Mouse (Mus musculus) left cerebral cortex, postnatal 4 days (tissue): Measurements from ENCODE around the gene Stx8. TPM values are rescaled to one million over a fixed set of nuclear protein-coding genes. Genes with fewer than 3 reads are reported as not detected.

Source experiments
- DNase-seq: peaks from one replicate; pipeline ENCODE4 v3.0.0-alpha.2; 2022
- intact Hi-C: fragments of 180-260 bp; cut with DNase I; formaldehyde crosslinking; loops from one replicate; pipeline ENCODE4 v1.15.1; 2025
- total RNA-seq, 2 experiments: library from RNA; stranded (reverse); gene quantifications; 2 replicates each; pipeline ENCODE4 v1.2.3; 2021

The Stx8 gene
- total RNA-seq, 2 experiments from 2014 or later: 26.7 to 30.1 TPM

DNA sequence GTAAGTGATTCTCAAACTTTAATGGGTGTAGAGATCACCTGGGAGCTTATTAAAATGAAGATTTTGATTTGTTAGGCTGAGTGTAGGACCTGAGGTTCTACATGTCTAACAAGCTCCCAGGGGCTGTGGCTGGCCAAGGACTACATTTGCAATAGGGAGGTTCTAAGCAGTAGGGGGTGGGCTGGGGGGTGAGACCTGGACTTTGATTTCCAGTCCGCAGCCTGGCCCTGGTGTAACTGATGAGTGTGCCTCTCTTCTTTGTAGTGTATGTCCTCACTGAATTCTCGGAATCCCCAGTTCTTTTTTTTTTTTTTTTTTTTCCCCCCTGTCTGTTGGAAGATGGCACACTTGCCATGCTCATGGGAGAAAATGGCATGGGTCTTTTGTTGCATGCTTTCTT, 109.3 kb downstream of the Stx8 start:
- DNase-seq: no peak
- intact Hi-C loops: no loop called here

DNA sequence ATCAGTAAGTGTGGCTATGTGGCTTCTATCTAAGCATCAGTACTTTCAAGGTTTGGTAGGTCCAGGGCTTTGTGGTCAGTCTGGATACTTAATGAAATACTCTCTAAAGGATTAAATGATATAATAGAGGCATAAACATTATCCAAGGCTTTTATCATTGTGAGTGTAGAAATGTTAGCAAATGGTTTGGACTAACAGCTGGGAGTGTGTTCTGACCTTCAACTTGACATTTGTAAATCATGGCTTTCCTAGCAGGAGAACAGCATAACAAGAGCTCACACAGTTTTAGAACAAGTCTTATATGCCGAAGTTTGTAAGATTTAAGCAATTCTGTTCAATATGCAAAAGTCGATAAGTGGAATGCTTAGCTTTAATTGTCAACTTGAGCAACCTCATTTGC, 113.8 kb downstream of the Stx8 start:
- DNase-seq: no peak
- intact Hi-C loops: no loop called here

DNA sequence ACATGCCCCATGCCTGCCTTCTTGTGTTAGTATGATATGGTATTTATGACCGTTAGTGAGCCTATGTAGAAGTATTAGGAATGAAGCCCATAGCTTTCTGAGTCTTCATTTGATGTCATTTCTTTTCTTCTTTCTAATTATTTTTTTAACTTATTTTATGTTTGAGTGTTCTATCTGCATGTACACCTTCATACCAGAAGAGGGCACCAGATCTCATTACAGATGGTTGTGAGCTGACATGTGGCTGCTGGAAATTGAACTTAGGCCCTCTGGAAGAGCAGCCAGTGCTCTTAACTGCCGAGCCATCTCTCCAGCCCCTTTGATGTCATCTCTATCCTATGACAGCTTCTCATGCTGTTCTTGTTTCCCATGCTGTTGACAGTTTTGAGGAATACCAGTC, 115.0 kb downstream of the Stx8 start:
- intact Hi-C loops: no loop called here
- no peak for DNase-seq

DNA sequence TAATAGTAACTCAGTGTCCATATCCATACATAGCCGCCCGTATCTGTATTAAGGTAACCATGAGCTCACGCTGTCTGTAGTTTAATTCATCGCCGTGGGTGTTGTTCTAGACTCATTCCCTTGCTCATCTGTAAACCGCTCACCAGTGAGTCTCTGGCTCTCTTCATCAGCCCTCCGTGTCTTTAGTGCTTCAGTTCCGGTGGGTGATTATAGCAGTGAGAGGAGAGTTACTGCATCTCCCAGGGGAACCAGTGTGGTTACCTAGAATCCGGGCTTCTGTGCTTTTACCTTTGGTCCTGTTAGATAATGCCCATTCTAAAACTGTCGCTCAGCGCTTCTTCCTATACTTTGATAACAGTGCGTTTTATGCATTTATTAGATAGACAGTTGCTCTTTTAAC, 116.8 kb downstream of the Stx8 start:
- intact Hi-C loops: no loop called here
- no peak for DNase-seq

DNA sequence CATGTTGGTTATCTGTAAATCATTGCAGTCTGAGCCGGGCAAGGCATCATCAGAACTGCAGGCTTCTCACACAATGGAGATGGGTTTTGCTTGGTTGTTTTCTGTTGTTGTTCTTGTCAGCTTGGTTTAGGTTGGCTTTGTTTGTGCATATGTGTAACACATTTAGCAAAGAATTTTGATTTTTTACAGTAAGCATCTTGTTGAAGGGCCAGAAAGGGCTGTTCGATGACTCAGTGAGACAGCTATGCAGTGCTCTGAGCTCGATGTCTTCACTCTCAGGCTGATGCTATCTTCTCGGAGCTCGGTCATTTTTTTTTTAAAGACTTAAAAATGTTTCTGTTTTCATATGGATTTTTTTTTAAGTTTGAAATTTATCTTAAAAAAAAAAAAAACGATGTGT, 117.6 kb downstream of the Stx8 start:
- DNase-seq: no peak

DNA sequence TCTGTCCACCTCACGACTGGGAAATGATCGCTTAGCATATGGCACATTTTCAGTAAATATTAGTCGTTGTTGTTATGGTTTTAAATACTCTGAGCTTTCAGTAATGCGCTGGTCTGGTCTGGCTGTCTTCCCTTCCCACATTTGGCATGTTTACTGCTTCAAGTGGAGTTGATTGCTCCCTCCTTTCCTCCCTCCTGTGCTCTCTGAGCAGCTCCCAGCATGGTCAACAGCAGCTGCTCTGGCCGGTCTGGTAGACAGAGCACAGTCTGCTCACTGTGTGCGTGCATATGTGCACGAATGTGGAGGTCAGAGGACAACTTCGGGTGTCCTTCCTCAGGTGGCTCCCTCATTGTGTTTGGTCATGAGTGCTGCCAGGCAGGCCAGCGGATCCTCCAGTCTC, 120.2 kb downstream of the Stx8 start:
- intact Hi-C loops: no loop called here

More for the DNA sequence above, 117.6 kb downstream of the Stx8 start:
- intact Hi-C loops: no loop called here

DNA sequence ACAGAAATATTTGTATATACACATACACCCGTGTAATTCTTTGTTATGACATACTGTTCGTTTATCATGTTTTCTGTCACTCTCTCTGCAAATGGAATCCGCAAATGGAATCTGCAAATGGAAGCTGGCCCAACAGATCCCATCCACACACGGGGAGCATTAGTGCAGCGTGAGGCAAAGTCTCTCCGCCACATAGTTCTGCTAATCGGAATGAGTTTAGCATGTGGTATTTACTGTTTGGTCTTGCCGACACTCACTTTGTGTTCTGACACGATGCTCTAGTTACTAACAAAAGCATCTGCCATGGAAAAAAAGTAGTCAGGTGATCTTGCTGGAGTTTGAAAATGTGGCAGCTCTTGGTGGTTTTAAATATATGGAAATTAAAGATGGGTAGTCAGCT, 123.4 kb downstream of the Stx8 start:
- DNase-seq: no peak
- intact Hi-C loops: no loop called here

More for the DNA sequence above, 120.2 kb downstream of the Stx8 start:
- peak; percentile 17 for DNase-seq

DNA sequence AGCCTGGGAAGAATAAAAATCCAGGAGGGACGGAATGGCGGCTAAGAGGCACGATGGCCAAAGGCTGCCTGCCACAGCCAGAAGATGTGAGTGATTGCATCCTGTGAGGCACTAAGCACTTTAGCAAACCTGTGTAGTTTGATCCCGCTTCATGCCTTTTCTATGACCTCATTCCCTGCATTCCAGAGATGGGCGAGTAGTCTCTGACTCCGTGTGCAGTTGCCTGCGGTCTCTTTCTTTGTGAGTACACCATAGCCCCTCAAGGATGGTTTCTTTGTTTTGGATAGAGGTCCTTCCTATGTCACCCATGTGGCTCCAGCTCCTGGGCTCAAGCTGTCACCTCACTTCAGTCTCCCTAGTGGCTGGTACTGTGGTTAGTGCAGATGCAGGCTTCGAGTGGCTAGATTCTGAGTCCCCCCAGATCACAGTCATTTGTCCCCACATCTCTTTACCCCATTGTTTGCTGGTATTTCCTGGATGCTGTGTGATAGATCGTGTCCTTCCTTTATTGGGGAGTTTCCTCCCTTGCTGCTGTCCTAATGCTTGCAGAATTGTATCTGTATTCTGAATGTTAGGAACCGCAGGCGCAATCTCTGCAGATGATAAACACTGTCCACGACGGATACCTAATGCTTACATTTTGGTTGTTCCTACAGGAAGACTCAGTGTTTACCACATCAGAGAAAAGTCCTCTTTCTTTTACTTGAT, 124.0 kb downstream of the Stx8 start:
- intact Hi-C loops: no loop called here
- DNase-seq: no peak

DNA sequence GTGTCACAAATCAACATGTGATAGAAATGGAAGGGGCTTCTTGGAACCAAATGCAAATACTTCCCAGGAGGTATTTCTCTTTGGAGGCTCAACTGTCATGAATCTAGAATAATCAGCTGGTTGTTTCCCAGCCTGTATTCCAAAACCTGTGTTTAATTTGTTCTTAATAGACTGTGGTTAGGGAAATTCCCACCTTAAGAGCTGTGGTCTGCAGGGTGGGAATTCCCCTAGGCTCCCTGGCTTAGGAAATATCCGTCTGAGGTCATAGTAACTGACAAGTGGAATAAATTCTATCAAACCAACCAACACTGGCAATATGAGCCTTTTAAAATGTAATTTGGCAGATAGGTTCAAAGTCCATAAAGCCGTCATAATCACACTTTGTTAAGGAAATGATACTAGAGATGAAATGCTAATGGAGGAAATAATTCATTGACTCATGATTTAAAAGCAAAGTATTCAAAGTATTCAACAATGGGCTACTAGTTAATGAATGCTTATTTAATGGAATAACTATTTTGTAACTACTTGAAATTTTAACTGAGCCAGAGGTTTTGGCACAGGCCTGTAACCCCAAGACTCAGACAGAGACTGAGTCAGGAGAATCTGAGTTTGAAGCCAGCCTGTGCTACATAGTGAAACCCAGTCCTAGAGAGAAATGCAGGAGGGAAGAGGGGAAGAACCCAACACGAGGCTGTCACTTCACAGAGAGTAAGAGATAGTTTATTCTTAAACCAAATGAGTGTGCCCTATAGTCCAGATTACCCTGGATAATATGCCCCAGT, 126.2 kb downstream of the Stx8 start:
- no peak for DNase-seq
- intact Hi-C loops: no loop called here

DNA sequence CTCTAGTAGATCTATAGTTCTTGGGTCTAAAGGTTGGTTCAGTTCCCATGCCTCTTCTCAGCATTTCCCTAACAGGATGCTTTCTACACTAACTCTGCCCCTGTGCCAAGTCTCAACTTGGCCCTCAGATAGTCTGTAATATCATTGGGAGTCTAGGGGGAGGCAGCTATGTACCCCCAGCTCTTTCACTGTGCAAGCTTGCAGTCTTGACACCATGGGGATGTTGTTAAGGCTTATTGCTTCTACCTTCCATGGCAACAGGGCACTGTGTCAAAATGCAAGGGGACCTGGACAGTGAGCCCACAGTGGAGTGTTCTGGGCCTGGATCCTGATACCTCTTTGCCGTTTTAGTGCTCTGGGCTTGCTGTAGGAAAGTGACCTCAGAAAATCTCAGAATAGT, 135.6 kb downstream of the Stx8 start:
- no peak for DNase-seq
- intact Hi-C loops: no loop called here

DNA sequence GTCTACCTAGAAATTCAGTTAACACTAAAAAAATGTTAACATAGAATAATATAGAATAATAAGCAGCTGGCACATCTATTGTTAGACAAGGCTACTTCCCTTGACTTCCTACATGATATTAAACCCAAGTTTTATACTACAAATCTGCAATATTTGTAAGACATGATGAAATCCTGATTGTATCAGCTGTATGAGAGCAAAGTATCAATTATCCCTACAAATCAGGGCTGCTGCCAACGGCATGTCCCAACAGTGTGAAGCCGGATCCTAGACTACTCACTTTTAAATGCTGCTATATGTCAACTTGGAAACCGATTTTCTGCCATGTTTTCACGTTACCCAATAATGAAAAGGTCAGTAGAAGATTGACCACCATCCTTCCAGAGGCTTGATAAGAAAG, 137.5 kb downstream of the Stx8 start:
- DNase-seq: no peak

DNA sequence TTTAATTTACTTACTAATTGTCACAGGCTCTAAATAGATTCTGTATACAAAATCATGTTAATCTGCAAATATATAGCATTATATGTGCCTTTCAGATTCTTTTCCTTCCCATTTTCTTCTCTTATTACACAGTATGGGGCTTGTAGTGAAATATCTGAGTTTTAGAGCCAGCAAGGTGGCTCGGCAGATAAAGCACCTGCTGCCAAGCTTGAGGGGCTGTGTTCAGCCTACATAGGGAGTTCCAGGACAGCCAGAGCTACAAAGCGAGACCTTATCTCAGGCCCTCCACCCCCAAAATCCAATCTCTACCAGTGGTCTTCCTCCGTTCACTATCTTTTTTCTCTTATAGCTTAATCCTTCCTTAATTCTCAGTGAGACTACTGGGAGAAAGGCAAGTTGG, 140.1 kb downstream of the Stx8 start:
- no peak for DNase-seq
- intact Hi-C loops: no loop called here

More for the DNA sequence above, 137.5 kb downstream of the Stx8 start:
- intact Hi-C loops: no loop called here

DNA sequence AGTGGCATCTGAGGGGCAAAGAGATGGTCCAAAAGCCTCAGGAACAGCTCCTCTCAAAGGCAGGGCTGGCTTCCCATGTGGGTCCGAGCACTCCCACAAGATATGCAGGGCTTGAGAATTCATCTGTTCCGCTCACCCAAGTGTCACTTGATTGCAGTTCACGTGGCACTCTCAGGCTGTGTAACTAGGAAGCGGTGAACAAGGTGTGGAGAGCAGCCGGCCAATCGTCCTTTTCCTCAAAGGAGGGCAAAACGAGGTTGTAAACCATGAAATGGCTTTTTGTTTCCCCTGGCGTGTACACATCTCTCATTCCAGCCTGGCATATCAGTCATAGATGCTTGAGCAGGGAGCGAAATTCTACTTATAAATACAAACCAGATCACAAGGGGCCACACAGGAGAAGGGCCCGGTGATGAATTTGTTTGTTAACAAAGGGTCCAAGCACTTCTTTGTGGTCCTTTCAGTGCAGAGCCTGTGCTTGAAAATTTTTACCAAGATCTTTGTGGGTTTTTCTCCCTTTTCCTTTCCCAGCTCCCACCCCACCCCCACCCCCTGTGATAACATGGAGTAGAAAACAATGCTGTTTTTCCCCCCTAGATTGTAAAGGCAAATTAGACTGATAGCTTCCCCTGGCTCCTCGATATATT, 147.6 kb downstream of the Stx8 start:
- intact Hi-C loops: no loop called here
- no peak for DNase-seq

DNA sequence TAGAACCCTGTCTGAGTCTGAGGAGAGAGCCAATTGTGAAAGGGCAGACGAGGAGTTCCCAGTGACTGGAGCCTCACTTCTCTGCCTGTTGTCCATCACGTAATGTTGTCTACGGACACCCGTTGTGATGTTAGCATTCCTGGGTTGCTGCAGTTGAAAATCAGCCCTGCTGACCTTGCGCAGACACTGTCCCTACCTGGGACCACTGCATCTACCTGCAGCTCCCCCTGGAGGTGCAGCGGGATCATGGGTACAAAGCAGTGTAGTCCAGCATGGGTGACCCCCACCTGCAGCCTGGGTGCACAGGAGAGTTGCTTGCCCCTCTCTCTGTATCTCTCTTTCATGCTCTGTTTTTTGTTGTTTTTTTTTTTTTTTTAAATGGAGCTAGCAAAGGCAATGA, 148.2 kb downstream of the Stx8 start:
- intact Hi-C loops: no loop called here
- DNase-seq: no peak

DNA sequence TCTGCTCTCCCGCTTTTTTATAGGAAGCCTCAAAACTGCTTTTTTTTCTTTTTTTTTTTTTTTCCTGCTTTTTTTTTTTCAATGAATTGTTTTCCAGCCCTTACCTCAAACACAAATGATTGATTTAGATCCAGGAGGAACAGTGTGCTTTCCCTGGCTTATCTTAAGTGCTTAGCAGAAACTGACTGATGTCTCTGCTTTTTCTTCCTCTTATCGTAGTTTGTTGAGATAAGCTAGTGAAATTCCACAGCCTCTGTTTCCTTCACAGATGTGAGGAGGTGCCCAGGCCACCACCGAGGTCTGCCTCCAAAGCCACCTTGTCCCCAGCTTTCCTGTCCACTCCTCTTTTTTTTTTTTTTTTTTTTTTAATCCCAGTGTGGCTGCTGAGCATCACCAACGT, 150.2 kb downstream of the Stx8 start:
- intact Hi-C loops: no loop called here
- no peak for DNase-seq

DNA sequence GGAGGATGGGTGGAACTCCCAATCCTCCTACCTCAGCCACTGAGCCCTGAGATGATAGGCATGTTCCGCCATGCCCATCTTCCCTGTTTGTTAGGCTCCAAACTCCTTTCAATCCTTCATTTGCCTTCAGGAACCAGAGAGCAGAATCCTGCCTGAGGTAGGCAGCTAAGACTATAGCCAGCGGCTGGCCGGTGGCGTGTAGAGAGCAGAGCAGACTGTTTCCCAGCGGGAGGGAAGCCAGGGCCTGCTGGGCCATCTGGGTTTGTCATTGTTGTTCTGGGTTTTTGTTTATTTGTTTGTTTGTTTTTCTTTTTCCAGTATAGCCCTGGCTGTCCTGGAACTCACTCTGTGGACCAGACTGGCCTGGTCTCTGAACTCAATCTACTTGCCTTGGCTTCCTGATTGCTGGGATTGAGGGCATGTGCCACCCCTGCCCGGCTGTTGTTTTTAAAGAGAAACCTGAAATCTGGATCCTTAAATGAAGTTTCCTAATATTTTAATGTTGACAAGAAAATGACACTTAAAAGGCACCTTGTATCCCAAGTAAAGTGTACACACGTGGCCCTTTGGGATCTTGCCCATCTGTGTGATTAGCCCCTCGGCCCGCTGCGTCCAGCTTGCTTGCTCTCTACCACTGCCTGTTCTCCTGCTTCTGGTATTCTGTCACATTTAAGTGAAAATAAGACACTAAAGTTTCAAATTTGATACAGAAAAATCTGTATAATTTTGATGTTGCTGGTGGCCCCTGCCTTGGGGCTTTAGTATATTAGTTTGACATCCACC, 152.1 kb downstream of the Stx8 start:
- intact Hi-C loops: no loop called here
- DNase-seq: peak; percentile 47

DNA sequence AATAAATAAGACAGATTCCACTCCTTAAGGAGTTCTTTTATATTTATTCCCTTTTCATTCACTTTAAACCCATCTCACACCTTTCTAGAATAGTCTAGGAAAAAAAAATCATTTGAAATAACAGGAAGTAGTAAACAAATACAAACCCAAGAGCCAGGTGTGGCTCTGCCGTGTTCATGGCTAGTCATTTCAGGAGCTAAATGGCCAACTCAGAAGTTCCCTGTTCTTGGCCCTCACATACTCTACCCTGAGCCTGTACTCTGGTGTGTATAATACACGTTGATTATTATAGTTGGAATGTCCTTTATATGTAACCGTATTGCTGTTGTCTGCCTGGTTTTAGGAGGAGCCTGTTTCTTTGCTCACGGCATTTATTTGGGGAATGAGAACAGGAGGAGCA, 152.7 kb downstream of the Stx8 start:
- intact Hi-C loops: no loop called here
- DNase-seq: no peak

DNA sequence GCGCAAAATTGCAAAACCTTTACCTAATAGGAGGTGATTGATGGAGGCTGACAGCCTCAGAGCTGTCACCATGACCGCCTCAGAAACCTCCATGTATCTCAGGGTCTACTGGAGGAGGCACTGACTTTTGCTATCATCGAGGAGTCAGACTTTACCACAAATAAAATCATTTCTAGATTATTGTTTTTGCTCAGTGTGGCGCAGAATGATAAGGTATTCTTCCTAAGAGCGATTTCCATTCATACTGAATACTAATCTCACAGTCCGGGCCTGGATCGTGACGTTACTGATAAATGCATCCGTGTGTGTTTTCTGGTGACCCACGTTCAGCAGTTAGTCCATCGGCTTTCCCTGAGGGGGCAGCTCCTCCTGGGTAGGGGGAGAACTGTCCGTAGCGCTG, 153.1 kb downstream of the Stx8 start:
- DNase-seq: no peak
- intact Hi-C loops: no loop called here

DNA sequence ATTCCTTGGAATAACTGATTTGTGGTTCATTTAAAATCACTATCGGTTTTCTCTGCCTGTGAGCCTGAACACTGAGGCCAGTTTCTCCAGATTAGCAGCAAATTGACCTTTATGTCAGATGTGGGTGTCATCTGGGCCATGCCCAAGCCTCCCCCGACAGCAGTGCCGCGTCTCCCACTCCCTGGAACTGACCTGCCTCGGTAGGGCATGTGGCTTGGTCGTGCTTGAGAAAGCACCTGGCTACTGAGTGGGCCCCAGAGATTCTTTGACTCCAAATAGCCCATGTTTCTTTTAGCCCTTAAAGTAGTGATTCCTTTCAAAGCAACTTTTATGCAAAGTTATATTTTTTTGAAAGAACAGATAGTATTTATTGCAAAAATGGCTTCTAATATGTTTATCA, 155.3 kb downstream of the Stx8 start:
- intact Hi-C loops: no loop called here
- DNase-seq: no peak

DNA sequence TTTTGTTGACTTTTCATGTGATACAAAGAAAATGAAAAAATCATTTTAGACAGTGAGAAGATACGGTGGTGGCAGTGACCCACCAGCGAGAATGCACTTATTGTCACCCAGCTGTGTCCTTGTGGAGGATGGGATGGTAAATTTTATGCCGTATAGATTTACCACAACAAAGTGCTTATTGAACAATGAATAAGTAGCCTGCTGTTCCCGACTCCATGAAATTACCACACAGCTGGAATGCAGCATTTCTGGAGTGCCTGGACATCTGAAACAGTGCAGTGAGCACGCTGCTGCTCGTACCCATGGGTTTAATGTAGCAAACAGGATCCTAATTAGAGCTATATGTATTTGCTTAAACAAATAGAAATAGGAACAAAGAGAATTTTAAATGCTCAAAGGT, 155.7 kb downstream of the Stx8 start:
- intact Hi-C loops: no loop called here
- DNase-seq: no peak

DNA sequence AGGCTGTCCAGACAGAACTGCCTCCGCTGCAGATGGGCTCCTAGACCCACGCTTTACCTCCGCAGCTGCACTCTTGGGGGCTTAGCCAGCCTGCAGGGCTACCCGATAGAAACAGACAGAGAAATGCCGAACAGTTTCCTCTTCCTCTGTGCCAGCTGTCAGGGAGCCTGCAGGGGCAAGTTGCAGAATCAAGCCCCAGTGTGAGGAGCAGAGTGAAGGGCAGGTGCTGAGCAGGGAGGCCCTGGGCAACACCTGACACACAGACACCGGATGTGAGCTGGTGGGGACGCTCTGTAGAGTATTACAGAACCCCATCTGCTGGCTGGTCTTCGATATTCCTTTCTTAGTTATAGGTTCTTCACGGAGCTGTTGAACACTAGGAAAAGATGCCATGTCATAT, 160.1 kb downstream of the Stx8 start:
- DNase-seq: no peak
- intact Hi-C loops: no loop called here
